Mouse (Mus musculus): ENCODE measurements at regions not wholly inside any gene's neighbourhood (a gene's known extent, or its start where the extent isn't known, plus 50 kb on each side); places are given as distances from the start of the nearest gene placed in this dataset.

- WGBS: 9% methylated on average over 3 of the region's 3 CpGs
- DNase-seq (ENCODE audit: low spot score): no peak
- Histone ChIP-seq H3K36me3 (no peaks in the 10 kb centered on the region), H3K4me3 (no peak overlapping the region), H3K27ac (peak overlapping the region; percentile 72), H3K9me3 (no peaks in the 10 kb centered on the region), H3K27me3 (ENCODE audit: insufficient read depth, poor library complexity, severe bottlenecking) (peaks cover 26% of the 10 kb centered on the region), H3K4me1 (replicated peaks) (peaks cover 27% of the 10 kb centered on the region)
Measured at GRCm38 (mm10) chr12:106462281-106462680, 452.3 kb downstream of the Vrk1 start.

- no peaks in the 10 kb centered on the region for H3K36me3 ChIP-seq
- WGBS: 60% methylated on average over 11 of the region's 11 CpGs
- no peaks in the 10 kb centered on the region for H3K9me3 ChIP-seq
- peaks cover 14% of the 10 kb centered on the region for H3K27me3 ChIP-seq (ENCODE audit: insufficient read depth, poor library complexity, severe bottlenecking)
- peak overlapping the region; percentile 56; the same call in 1 of the 2 replicates for H3K27ac ChIP-seq
- H3K4me3 ChIP-seq: no peak overlapping the region
- peaks cover 50% of the 10 kb centered on the region for H3K4me1 ChIP-seq (replicated peaks)
- no peak for DNase-seq (ENCODE audit: low spot score)
Measured at GRCm38 (mm10) chr12:106464701-106465100, 454.7 kb downstream of the Vrk1 start.

- Histone ChIP-seq H3K27me3 (ENCODE audit: insufficient read depth, poor library complexity, severe bottlenecking) (peaks cover 12% of the 10 kb centered on the region; the same call in 1 of the 2 replicates), H3K4me1 (replicated peaks) (peaks cover 38% of the 10 kb centered on the region), H3K27ac (peak overlapping the region; percentile 71), H3K9me3 (no peaks in the 10 kb centered on the region), H3K36me3 (no peaks in the 10 kb centered on the region), H3K4me3 (0 out of 2 replicates have a peak overlapping the region, but pooled peaks have one; percentile 13)
- 44% methylated on average over 18 of the region's 18 CpGs for WGBS
- peak; percentile 33 for DNase-seq (ENCODE audit: low spot score)
Measured at GRCm38 (mm10) chr12:106468173-106468860, 458.3 kb downstream of the Vrk1 start.

- Histone ChIP-seq H3K27me3 (ENCODE audit: insufficient read depth, poor library complexity, severe bottlenecking) (peaks cover 46% of the 10 kb centered on the region), H3K36me3 (no peaks in the 10 kb centered on the region), H3K4me1 (replicated peaks) (peaks cover 52% of the 10 kb centered on the region), H3K9me3 (no peaks in the 10 kb centered on the region), H3K4me3 (peak overlapping the region; percentile 36), H3K27ac (no peak overlapping the region; the same call in 1 of the 2 replicates)
- DNase-seq (ENCODE audit: low spot score): peak; percentile 48
- WGBS: 12% methylated on average over 24 of the region's 24 CpGs
Measured at GRCm38 (mm10) chr12:106474501-106475165, 464.6 kb downstream of the Vrk1 start.

DNA sequence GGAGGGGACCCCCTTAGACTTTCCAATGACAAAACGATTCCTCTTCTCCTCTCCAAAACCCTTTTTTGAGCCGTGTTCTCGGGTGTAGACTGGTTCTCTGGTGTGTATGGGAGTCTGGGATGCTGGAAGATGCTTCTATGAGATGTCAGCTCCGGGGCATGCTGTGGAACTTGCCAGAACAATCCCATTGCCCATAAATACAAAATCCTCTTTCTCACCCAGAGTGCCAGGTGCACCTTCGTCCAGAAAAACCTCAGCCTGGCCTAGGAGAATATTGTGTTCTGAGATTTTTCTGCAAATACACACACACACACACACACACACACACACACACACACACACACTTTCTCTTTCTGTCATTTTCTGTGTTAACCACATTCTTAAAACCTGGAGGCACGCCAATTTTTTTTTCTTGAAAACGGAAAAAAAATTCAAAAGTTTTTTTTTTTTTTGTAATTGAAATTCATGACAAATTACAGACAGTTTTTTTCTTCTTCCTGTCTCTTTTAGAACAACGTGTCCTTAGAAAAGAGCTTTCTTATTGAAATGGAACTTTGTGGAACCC is 465.5 kb downstream of the Vrk1 start:
- 68% methylated on average over 8 of the region's 8 CpGs for WGBS
- Histone ChIP-seq H3K27me3 (ENCODE audit: insufficient read depth, poor library complexity, severe bottlenecking) (peaks cover 52% of the 10 kb centered on the region), H3K4me3 (no peak overlapping the region), H3K36me3 (no peaks in the 10 kb centered on the region), H3K27ac (no peak overlapping the region), H3K9me3 (no peaks in the 10 kb centered on the region), H3K4me1 (replicated peaks) (peaks cover 61% of the 10 kb centered on the region)
- no peak for DNase-seq (ENCODE audit: low spot score)

DNA sequence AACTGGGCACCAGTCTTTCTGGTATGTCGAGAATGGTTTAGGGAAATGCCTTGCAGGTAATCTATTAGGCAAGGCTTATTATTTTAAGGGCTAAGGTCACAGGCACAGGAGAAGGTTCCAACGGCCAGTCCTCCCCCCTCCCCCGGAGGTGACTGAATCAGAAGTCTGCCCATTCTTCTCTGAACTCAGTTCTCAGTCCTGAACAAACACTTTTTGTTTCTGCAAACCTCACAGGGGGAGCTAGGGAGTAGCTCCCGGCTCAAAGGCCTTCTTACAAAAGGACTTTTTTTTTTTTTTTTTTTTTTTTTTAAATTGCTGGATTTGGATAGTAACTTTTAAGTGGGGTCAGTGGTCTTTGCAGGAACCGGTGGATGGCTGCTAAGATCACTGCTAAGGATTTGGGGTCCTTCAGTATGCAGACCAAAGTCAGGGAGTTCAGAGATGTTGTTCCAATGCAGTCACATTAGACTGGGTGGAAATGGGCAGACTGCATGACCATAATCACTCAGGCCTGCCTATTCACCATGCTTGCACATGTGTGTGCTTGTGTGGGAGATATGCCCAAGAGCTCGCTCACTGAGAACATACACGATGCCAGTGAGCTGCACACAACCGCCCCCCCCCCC is 467.1 kb downstream of the Vrk1 start:
- Histone ChIP-seq H3K4me1 (replicated peaks) (peaks cover 70% of the 10 kb centered on the region), H3K4me3 (no peak overlapping the region), H3K27ac (no peak overlapping the region), H3K36me3 (no peaks in the 10 kb centered on the region), H3K9me3 (no peaks in the 10 kb centered on the region), H3K27me3 (ENCODE audit: insufficient read depth, poor library complexity, severe bottlenecking) (peaks cover 68% of the 10 kb centered on the region)
- peak; percentile 22 for DNase-seq (ENCODE audit: low spot score)
- 16% methylated on average over 8 of the region's 8 CpGs for WGBS

DNA sequence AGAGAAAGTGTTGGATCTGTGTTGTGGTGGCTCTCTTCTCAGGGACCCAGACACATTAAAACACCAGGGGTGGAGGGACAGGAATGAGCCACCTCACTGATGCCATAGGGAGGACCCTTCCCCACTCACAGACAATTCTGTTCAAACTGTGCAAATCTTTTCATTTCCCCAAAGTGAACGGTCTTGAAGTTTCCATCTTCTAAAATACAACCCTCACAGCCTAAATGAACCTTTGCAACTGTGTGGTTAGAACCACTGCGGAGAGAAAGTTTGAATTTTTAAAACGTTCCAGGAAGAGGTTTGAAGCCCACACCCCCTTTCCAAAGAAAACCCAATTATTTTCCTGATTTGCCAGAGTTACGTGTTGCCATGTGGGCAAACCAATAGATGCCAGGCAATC is 467.7 kb downstream of the Vrk1 start:
- WGBS: 10% methylated on average over 4 of the region's 4 CpGs
- Histone ChIP-seq H3K9me3 (no peaks in the 10 kb centered on the region), H3K36me3 (no peaks in the 10 kb centered on the region), H3K27ac (peak overlapping the region; percentile 50; the same call in 1 of the 2 replicates), H3K4me1 (replicated peaks) (peaks cover 76% of the 10 kb centered on the region), H3K4me3 (peak overlapping the region; percentile 48), H3K27me3 (ENCODE audit: insufficient read depth, poor library complexity, severe bottlenecking) (peaks cover 74% of the 10 kb centered on the region)
- no peak for DNase-seq (ENCODE audit: low spot score)

- no peaks in the 10 kb centered on the region for H3K36me3 ChIP-seq
- DNase-seq (ENCODE audit: low spot score): no peak
- peaks cover 78% of the 10 kb centered on the region for H3K27me3 ChIP-seq (ENCODE audit: insufficient read depth, poor library complexity, severe bottlenecking)
- H3K4me1 ChIP-seq (replicated peaks): peaks cover 81% of the 10 kb centered on the region
- H3K9me3 ChIP-seq: no peaks in the 10 kb centered on the region
- peak overlapping the region; percentile 50 for H3K27ac ChIP-seq
- H3K4me3 ChIP-seq: peak overlapping the region; percentile 48
- WGBS: under 1% methylated on average over 18 of the region's 18 CpGs
Measured at GRCm38 (mm10) chr12:106478381-106478781, 468.4 kb downstream of the Vrk1 start.

- H3K27me3 ChIP-seq (ENCODE audit: insufficient read depth, poor library complexity, severe bottlenecking): peaks cover 76% of the 10 kb centered on the region
- H3K27ac ChIP-seq: no peak overlapping the region
- peaks cover 79% of the 10 kb centered on the region for H3K4me1 ChIP-seq (replicated peaks)
- H3K4me3 ChIP-seq: peak overlapping the region; percentile 48
- no peaks in the 10 kb centered on the region for H3K9me3 ChIP-seq
- no peaks in the 10 kb centered on the region for H3K36me3 ChIP-seq
- DNase-seq (ENCODE audit: low spot score): peak; percentile 55
- under 1% methylated on average over 24 of the region's 24 CpGs for WGBS
Measured at GRCm38 (mm10) chr12:106479067-106479877, 469.2 kb downstream of the Vrk1 start.

DNA sequence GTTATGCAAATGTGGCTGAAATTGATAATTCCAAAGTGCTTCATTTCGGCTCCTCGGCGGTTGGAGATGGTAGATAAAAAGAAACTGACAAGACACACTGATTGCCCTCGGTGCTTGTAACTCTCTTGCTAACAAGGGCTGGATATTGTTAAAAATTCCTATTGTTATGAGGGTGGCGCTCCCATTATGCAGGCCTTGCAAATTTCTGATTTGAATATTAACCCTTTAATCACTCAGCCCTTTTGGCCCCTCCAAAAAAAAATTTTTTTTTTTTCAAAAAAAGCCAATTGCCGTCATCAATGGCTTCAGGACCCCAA is 469.8 kb downstream of the Vrk1 start:
- no peak for DNase-seq (ENCODE audit: low spot score)
- no peak overlapping the region for H3K27ac ChIP-seq
- peaks cover 73% of the 10 kb centered on the region for H3K4me1 ChIP-seq (replicated peaks)
- WGBS: 3% methylated on average over 6 of the region's 6 CpGs
- no peaks in the 10 kb centered on the region for H3K9me3 ChIP-seq
- peaks cover 78% of the 10 kb centered on the region for H3K27me3 ChIP-seq (ENCODE audit: insufficient read depth, poor library complexity, severe bottlenecking)
- no peaks in the 10 kb centered on the region for H3K36me3 ChIP-seq
- peak overlapping the region; percentile 48 for H3K4me3 ChIP-seq

- WGBS: 14% methylated on average over 12 of the region's 12 CpGs
- H3K9me3 ChIP-seq: no peaks in the 10 kb centered on the region
- no peak overlapping the region; the same call in 1 of the 2 replicates for H3K4me3 ChIP-seq
- H3K4me1 ChIP-seq (replicated peaks): peaks cover 67% of the 10 kb centered on the region
- H3K27ac ChIP-seq: no peak overlapping the region
- H3K36me3 ChIP-seq: no peaks in the 10 kb centered on the region
- peaks cover 75% of the 10 kb centered on the region for H3K27me3 ChIP-seq (ENCODE audit: insufficient read depth, poor library complexity, severe bottlenecking)
- DNase-seq (ENCODE audit: low spot score): peak; percentile 29
Measured at GRCm38 (mm10) chr12:106480281-106481060, 470.4 kb downstream of the Vrk1 start.

All from hindbrain, embryonic 10.5 days (tissue).